ENCODE assay signal across 12 mouse cellular contexts in the genomic region with DNA sequence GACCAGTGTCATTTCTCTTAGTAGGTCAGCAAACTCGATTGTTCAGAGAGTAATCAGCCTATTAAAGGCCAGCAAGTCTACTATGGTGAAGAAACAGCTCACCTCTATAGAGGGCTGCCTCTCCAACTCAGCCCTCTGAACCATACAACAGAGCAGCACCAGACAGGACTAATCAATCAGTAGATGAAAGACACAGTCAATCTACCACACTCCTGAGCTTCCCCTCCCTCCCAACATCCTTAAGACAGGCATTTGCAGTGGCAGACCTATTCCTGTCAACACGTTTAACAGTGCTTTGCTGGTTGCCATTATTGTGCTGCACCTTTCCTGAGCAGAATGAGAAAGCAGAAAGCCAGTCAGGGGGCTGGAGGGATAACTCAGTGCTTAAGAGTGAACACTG. TPM values are rescaled to one million over a fixed set of nuclear protein-coding genes. Genes with fewer than 3 reads are reported as not detected.
DNase-seq lines count a peak whose midpoint lies in the region; ATAC-seq and TF ChIP-seq lines count a peak whose summit lies in the region.
"Had no signal": no experiment of that assay in that cellular context is flagged by ENCODE, and none has a peak within 500 bp of the region (broad histone marks: within the 10 kb centered on the region; RNA-seq: fewer than 3 reads in every experiment).

No protein-coding gene starts in this region.

- peak; percentile 49 for DNase-seq in intestine, embryonic 14.5 days (ENCODE audit: low spot score)
- no peak for DNase-seq in Patski (ENCODE audit: low read depth, low spot score)
- peak; percentile 40 for DNase-seq in ZHBTc4 (ENCODE audit: low read depth, low spot score)
- DNase-seq in kidney, postnatal 0 days (ENCODE audit: low spot score): no peak
- DNase-seq in spleen, adult 12 weeks (ENCODE audit: low spot score): no peak
- no peak for DNase-seq in adrenal gland, adult (ENCODE audit: inconsistent age in 2 of 2, low spot score in 1 of 2)
- DNase-seq: embryo, embryonic 11 days; thymus, postnatal 14 days had no signal

- no peaks in the 10 kb centered on the region for H3K36me3 ChIP-seq in intestine, embryonic 14.5 days (ENCODE audit: control insufficient read depth, insufficient read depth, low read length)
- no peaks in the 10 kb centered on the region for H3K36me3 ChIP-seq in intestine, postnatal 0 days (ENCODE audit: control insufficient read depth, insufficient read depth)
- no peaks in the 10 kb centered on the region for H3K36me3 ChIP-seq in kidney, postnatal 0 days (ENCODE audit: insufficient read depth, low read length)
- H3K36me3 ChIP-seq: limb, embryonic 12.5 days had no signal

- no peak overlapping the region for H3K27ac ChIP-seq in intestine, embryonic 14.5 days (ENCODE audit: low read depth)
- no peak overlapping the region for H3K27ac ChIP-seq in intestine, postnatal 0 days (ENCODE audit: low read depth, low read length)
- peak overlapping the region; percentile 90 for H3K27ac ChIP-seq in kidney, postnatal 0 days
- H3K27ac ChIP-seq: macrophage had no signal

- H3K4me3 ChIP-seq in intestine, embryonic 14.5 days (ENCODE audit: low read depth, low read length): no peak overlapping the region
- H3K4me3 ChIP-seq in intestine, postnatal 0 days (ENCODE audit: low read depth, low read length): no peak overlapping the region
- H3K4me3 ChIP-seq in kidney, postnatal 0 days (replicated peaks; ENCODE audit: low read depth, low read length): no peak overlapping the region
- H3K4me3 ChIP-seq: limb, embryonic 12.5 days had no signal

- H3K4me1 ChIP-seq in intestine, embryonic 14.5 days (replicated peaks; ENCODE audit: control insufficient read depth, insufficient read depth, low read length): peaks cover 24% of the 10 kb centered on the region
- no peaks in the 10 kb centered on the region for H3K4me1 ChIP-seq in intestine, postnatal 0 days (replicated peaks; ENCODE audit: control insufficient read depth, insufficient read depth, low read length)
- peaks cover 41% of the 10 kb centered on the region for H3K4me1 ChIP-seq in kidney, postnatal 0 days (replicated peaks; ENCODE audit: insufficient read depth, low read length)

- H3K9ac ChIP-seq in intestine, embryonic 14.5 days (ENCODE audit: low read length): no peak overlapping the region
- no peak overlapping the region for H3K9ac ChIP-seq in intestine, postnatal 0 days (ENCODE audit: low read depth, low read length)
- H3K9ac ChIP-seq in kidney, postnatal 0 days (ENCODE audit: low read depth, low read length): peak overlapping the region; percentile 31; the same call in 1 of the 2 replicates
- H3K9ac ChIP-seq: limb, embryonic 12.5 days had no signal

- no peaks in the 10 kb centered on the region for H3K9me3 ChIP-seq in intestine, embryonic 14.5 days (ENCODE audit: control insufficient read depth, low read length)
- H3K9me3 ChIP-seq in intestine, postnatal 0 days (ENCODE audit: control insufficient read depth): no peaks in the 10 kb centered on the region
- H3K9me3 ChIP-seq in kidney, postnatal 0 days (replicated peaks; ENCODE audit: low read length): no peaks in the 10 kb centered on the region
- H3K9me3 ChIP-seq: limb, embryonic 12.5 days had no signal

- no peaks in the 10 kb centered on the region for H3K27me3 ChIP-seq in intestine, embryonic 14.5 days (replicated peaks; ENCODE audit: control insufficient read depth, insufficient read depth, low read length)
- H3K27me3 ChIP-seq in intestine, postnatal 0 days (replicated peaks; ENCODE audit: control insufficient read depth, insufficient read depth, low read length): no peaks in the 10 kb centered on the region
- H3K27me3 ChIP-seq in Patski: no peaks in the 10 kb centered on the region
- no peaks in the 10 kb centered on the region for H3K27me3 ChIP-seq in kidney, postnatal 0 days (ENCODE audit: insufficient read depth, low read length)
- H3K27me3 ChIP-seq: limb, embryonic 12.5 days had no signal

- WGBS in intestine, embryonic 14.5 days: 60% methylated on average over 2 of the region's 2 CpGs
- 57% methylated on average over 2 of the region's 2 CpGs for WGBS in intestine, postnatal 0 days
- WGBS in kidney, postnatal 0 days: 42% methylated on average over 2 of the region's 2 CpGs

- POLR2A ChIA-PET in Patski (lab: Charles Lee): interaction anchor here (1.0 to 3.6 kb wide), 2 partner anchors 9 to 14 kb away, joined by 4 to 14 read pairs; a partner anchor contains a TSS

- H3K4me2 ChIP-seq in intestine, embryonic 14.5 days (ENCODE audit: low read length): no peak overlapping the region
- H3K4me2 ChIP-seq in intestine, postnatal 0 days (replicated peaks; ENCODE audit: low read depth): no peak overlapping the region
- H3K4me2 ChIP-seq in kidney, postnatal 0 days (ENCODE audit: low read length): peak overlapping the region; percentile 1; the same call in 1 of the 2 replicates
- H3K4me2 ChIP-seq: limb, embryonic 12.5 days had no signal

- in situ Hi-C loops in Patski (cut with MboI; ENCODE audit: low pct_unique_long_range_greater_than_20kb): no loop called here

- CTCF ChIA-PET in Patski (lab: Charles Lee): interaction anchor here (1.1 to 2.4 kb wide), 9 partner anchors 10 to 35 kb away, joined by 3 to 10 read pairs (median 4); no protein-coding TSS in a partner anchor

- no peak for TF ChIP-seq CTCF in intestine, postnatal 0 days (IDR thresholded peaks at IDR 0.05; ENCODE audit: low read depth)
- no peak for TF ChIP-seq CTCF in Patski (IDR thresholded peaks at IDR 0.05)
- no peak for TF ChIP-seq CTCF in kidney, postnatal 0 days (IDR thresholded peaks at IDR 0.05; ENCODE audit: low read depth)

- ATAC-seq in intestine, embryonic 14.5 days (replicated peaks; ENCODE audit: low FRiP score, low TSS enrichment, low read depth): no peak
- no peak for ATAC-seq in intestine, postnatal 0 days
- peak; percentile 19 for ATAC-seq in Patski
- peak; percentile 79 for ATAC-seq in kidney, postnatal 0 days (replicated peaks; ENCODE audit: low FRiP score, low read depth)
- ATAC-seq: activated CD4-positive, CD25-positive, alpha-beta regulatory T cell, adult 4 months had no signal

RNA-seq across cellular contexts. Expression of a gene that starts 15.0 kb away (rescaled TPM):
- polyA plus RNA-seq in intestine, embryonic 14.5 days (2014; fragmentation: Nextera tagmentation; extraction: Ambion mirVana): 75.1 and 86.2 TPM in 2 replicates
- polyA plus RNA-seq in intestine, postnatal 0 days (2015; fragmentation: Nextera tagmentation; extraction: Ambion mirVana): 67.1 and 80.7 TPM in 2 replicates
- 167 TPM for polyA plus RNA-seq in Patski (2021)
- polyA plus RNA-seq in kidney, postnatal 0 days (2015; fragmentation: Nextera tagmentation; extraction: Ambion mirVana): 96.4 and 102 TPM in 2 replicates

RNA-seq across cellular contexts. Expression of a gene that starts 16.3 kb away (rescaled TPM):
- polyA plus RNA-seq in intestine, embryonic 14.5 days (2014; fragmentation: Nextera tagmentation; extraction: Ambion mirVana): 3.4 and 5.2 TPM in 2 replicates
- 1.1 and 1.4 TPM in 2 replicates for polyA plus RNA-seq in intestine, postnatal 0 days (2015; fragmentation: Nextera tagmentation; extraction: Ambion mirVana)
- polyA plus RNA-seq in Patski (2021): 4.1 TPM
- polyA plus RNA-seq in kidney, postnatal 0 days (2015; fragmentation: Nextera tagmentation; extraction: Ambion mirVana): 3.3 and 4.1 TPM in 2 replicates
- polyA plus RNA-seq: activated CD4-positive, CD25-positive, alpha-beta regulatory T cell, adult 4 months; macrophage had no signal

Comparison
In these comparisons a context has a peak if more than half of its experiments do, and no peak if none do; other contexts are left out.
1. ATAC-seq: peak in Patski (single experiment) and kidney, postnatal 0 days (single experiment); none in intestine, embryonic 14.5 days (single experiment) and intestine, postnatal 0 days (single experiment).
2. DNase-seq: peak in intestine, embryonic 14.5 days (single experiment) and ZHBTc4 (single experiment); none in Patski (single experiment), kidney, postnatal 0 days (single experiment), spleen, adult 12 weeks (single experiment) and adrenal gland, adult (0 of 2).